Mouse (Mus musculus) lung, postnatal 0 days (tissue): ENCODE measurements around the gene Tubb4b. TPM values are rescaled to one million over a fixed set of nuclear protein-coding genes. Genes with fewer than 3 reads are reported as not detected.

Experiments
- ATAC-seq: fragments of 200-750 bp; cut with Nextera tagmentation; 2 replicates; pipeline ENCODE4 v1.8.0; 2017; ENCODE audit warnings: moderate library complexity
- DNase-seq: peaks from one replicate; pipeline ENCODE4 v3.0.0-alpha.2; 2016; ENCODE audit warnings: low spot score
- H3K27ac ChIP-seq: fragments of 300-500 bp; sonication (generic); 2 replicates; pipeline ENCODE4 v1.5.1; 2014; ENCODE audit warnings: antibody characterized with exemption, mild to moderate bottlenecking, low read length, mixed read lengths
- H3K27me3 ChIP-seq: fragments of 300-500 bp; sonication (generic); replicated peaks from 2 replicates; pipeline ENCODE4 v1.6.1; 2014; ENCODE audit warnings: low read length, mixed read lengths; ENCODE audit not compliant: insufficient read depth
- H3K36me3 ChIP-seq: fragments of 300-500 bp; sonication (generic); 2 replicates; pipeline ENCODE4 v1.6.1; 2014; ENCODE audit warnings: low read length, mixed read lengths; ENCODE audit not compliant: insufficient read depth
- H3K4me1 ChIP-seq: fragments of 300-500 bp; sonication (generic); 2 replicates; pipeline ENCODE4 v1.6.1; 2014; ENCODE audit warnings: antibody characterized with exemption, low read depth, low read length, mixed read lengths; ENCODE audit not compliant: insufficient read depth
- H3K4me2 ChIP-seq: fragments of 300-500 bp; sonication (generic); replicated peaks from 2 replicates; pipeline ENCODE4 v1.6.1; 2014; ENCODE audit warnings: low read depth, mild to moderate bottlenecking, low read length, moderate library complexity, mixed read lengths
- H3K4me3 ChIP-seq: fragments of 300-500 bp; sonication (generic); 2 replicates; pipeline ENCODE4 v1.5.1; 2014; ENCODE audit warnings: low read depth, low read length
- H3K9ac ChIP-seq: fragments of 300-500 bp; sonication (generic); replicated peaks from 2 replicates; pipeline ENCODE4 v1.6.1; 2014; ENCODE audit warnings: low read depth, mild to moderate bottlenecking
- H3K9me3 ChIP-seq: fragments of 300-500 bp; sonication (generic); 2 replicates; pipeline ENCODE4 v1.6.1; 2016; ENCODE audit warnings: low read length, mixed read lengths
- CTCF ChIP-seq: IDR thresholded peaks from 2 replicates; pipeline ENCODE4 v1.5.1; 2016; ENCODE audit warnings: antibody characterized with exemption, mild to moderate bottlenecking
- EP300 ChIP-seq: IDR thresholded peaks from 2 replicates; pipeline ENCODE4 v1.6.1; 2016; ENCODE audit warnings: antibody characterized with exemption, mild to moderate bottlenecking, control low read depth
- WGBS: fragments of 180-500 bp; shearing (Covaris S2); extraction: QIAGEN DNeasy Blood & Tissue Kit; methylation state at CpG from one replicate; pipeline ENCODE4 v1.1.7; 2014; 5-methylcytosine and 5-hydroxymethylcytosine counted together
- polyA plus RNA-seq: library from polyadenylated mRNA; unstranded; fragments of >200 nt; fragmentation: Nextera tagmentation; extraction: Ambion mirVana; gene quantifications from 2 replicates; pipeline ENCODE4 v1.2.1, GENCODE M21; 2015

Gene Tubb4b
- polyA plus RNA-seq, 1 experiment from 2014 or later, result 344 TPM

GRCm38 (mm10) chr2:25240723-25241437, 16.4 kb upstream of the Tubb4b start:
- no peaks in the 10 kb centered on the region for H3K36me3 ChIP-seq
- H3K4me3 ChIP-seq, result peak overlapping the region; percentile 44
- H3K4me1 ChIP-seq, result peaks cover 11% of the 10 kb centered on the region
- TF ChIP-seq EP300 (no peak; the same call in 1 of the 2 replicates), CTCF (no peak; the same call in 1 of the 2 replicates)
- WGBS, result 2% methylated on average over 29 of the region's 29 CpGs
- H3K9me3 ChIP-seq, result no peaks in the 10 kb centered on the region
- peak overlapping the region; percentile 16; the same call in 1 of the 2 replicates for H3K27ac ChIP-seq
- H3K4me2 ChIP-seq, result peak overlapping the region; percentile 79
- DNase-seq (peak; percentile 88), ATAC-seq (peak; percentile 85)
- peaks cover 9% of the 10 kb centered on the region; the same call in 1 of the 2 replicates for H3K27me3 ChIP-seq
- H3K9ac ChIP-seq, result no peak overlapping the region

GRCm38 (mm10) chr2:25240310-25240709, 15.8 kb upstream of the Tubb4b start:
- Histone ChIP-seq H3K4me1 (peaks cover 11% of the 10 kb centered on the region), H3K36me3 (no peaks in the 10 kb centered on the region), H3K4me2 (peak overlapping the region; percentile 79), H3K27ac (no peak overlapping the region), H3K27me3 (peaks cover 9% of the 10 kb centered on the region; the same call in 1 of the 2 replicates), H3K9ac (no peak overlapping the region), H3K4me3 (no peak overlapping the region), H3K9me3 (no peaks in the 10 kb centered on the region)
- ATAC-seq (no peak), DNase-seq (no peak)
- TF ChIP-seq CTCF (no peak), EP300 (no peak)
- WGBS, result 46% methylated on average over 8 of the region's 8 CpGs

GRCm38 (mm10) chr2:25239766-25240165, 15.3 kb upstream of the Tubb4b start:
- Histone ChIP-seq H3K9ac (no peak overlapping the region), H3K4me1 (peaks cover 11% of the 10 kb centered on the region), H3K36me3 (no peaks in the 10 kb centered on the region), H3K4me3 (no peak overlapping the region), H3K27me3 (peaks cover 9% of the 10 kb centered on the region; the same call in 1 of the 2 replicates), H3K9me3 (no peaks in the 10 kb centered on the region), H3K4me2 (no peak overlapping the region), H3K27ac (no peak overlapping the region)
- TF ChIP-seq EP300, result no peak
- no peak for TF ChIP-seq CTCF
- ATAC-seq, result no peak
- WGBS, result 77% methylated on average over 3 of the region's 3 CpGs
- no peak for DNase-seq

DNA sequence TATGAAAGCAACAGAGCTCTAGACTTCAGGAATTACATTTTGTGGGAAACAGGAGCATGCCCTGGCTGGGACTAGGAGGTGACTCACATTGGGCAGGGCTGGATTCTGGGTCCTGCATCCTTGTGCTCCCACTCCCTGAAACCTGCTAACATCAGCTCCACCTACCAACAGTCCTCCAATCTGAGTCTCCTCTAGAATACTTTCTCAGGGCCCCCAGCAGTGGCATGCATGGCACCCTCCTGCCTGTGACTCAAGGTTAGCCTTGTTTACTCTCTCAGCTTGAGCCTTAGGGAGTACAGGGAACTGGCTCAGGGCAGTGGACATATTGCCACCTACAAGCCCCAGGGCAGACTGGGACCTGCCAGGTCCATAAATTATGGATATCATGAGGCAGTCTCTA, 13.6 kb upstream of the Tubb4b start:
- no peak overlapping the region for H3K9ac ChIP-seq
- H3K4me1 ChIP-seq, result peaks cover 11% of the 10 kb centered on the region
- H3K27ac ChIP-seq, result peak overlapping the region; percentile 69
- H3K9me3 ChIP-seq, result no peaks in the 10 kb centered on the region
- peaks cover 9% of the 10 kb centered on the region; the same call in 1 of the 2 replicates for H3K27me3 ChIP-seq
- H3K4me3 ChIP-seq, result no peak overlapping the region
- H3K4me2 ChIP-seq, result no peak overlapping the region
- TF ChIP-seq CTCF, result no peak
- no peak; the same call in 1 of the 2 replicates for TF ChIP-seq EP300
- DNase-seq (peak; percentile 70), ATAC-seq (peak; percentile 43)
- H3K36me3 ChIP-seq, result no peaks in the 10 kb centered on the region

- Histone ChIP-seq H3K4me1 (peaks cover 11% of the 10 kb centered on the region), H3K9ac (no peak overlapping the region), H3K9me3 (no peaks in the 10 kb centered on the region), H3K4me3 (no peak overlapping the region), H3K4me2 (no peak overlapping the region), H3K27me3 (peaks cover 8% of the 10 kb centered on the region; the same call in 1 of the 2 replicates), H3K36me3 (no peaks in the 10 kb centered on the region), H3K27ac (peak overlapping the region; percentile 69)
- TF ChIP-seq CTCF, result no peak
- peak; percentile 25; the same call in 1 of the 2 replicates for TF ChIP-seq EP300
- WGBS, result 30% methylated on average over 4 of the region's 4 CpGs
- ATAC-seq (peak; percentile 56), DNase-seq (peak; percentile 81)
These were observed 13.0 kb upstream of the Tubb4b start for GRCm38 (mm10) chr2:25237522-25237921.

DNA sequence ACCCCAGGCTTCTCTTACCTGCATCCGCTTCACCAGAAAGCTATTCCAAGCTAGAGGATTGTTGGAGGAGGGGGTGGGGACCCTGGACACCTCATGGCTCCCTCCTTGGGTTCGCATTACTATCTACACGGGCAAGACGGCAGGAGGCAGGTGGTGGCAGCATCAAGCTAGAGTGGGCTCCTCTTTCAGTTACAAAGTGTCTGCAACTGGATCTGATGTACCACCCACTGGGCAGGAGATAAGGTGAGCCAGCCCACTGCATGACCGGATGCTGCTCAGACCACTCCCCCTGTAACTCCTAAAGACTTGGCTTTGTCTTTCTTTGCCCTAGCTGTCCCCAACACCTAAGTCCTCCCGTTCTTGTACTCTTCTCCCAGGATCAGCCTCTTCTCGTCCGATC, 12.1 kb upstream of the Tubb4b start, which contains the start of gene Rnf224:
TSS of gene Rnf224 (minus strand) at position 174 of the 400 bp plus-strand sequence.
- H3K4me3 ChIP-seq, result no peak within 1 kb of the TSS
- no peaks in the 10 kb centered on the region for H3K36me3 ChIP-seq
- H3K4me2 ChIP-seq, result no peak within 1 kb of the TSS
- H3K4me1 ChIP-seq, result peaks cover 7% of the 10 kb centered on the region; the same call in 1 of the 2 replicates
- TF ChIP-seq EP300 (no peak), CTCF (no peak)
- DNase-seq, result no peak
- peaks cover 3% of the 10 kb centered on the region; the same call in 1 of the 2 replicates for H3K27me3 ChIP-seq
- peak within 1 kb of the TSS; percentile 69; the same call in 1 of the 2 replicates for H3K27ac ChIP-seq
- H3K9ac ChIP-seq, result no peak within 1 kb of the TSS
- no peak for ATAC-seq
- no peaks in the 10 kb centered on the region for H3K9me3 ChIP-seq
- WGBS, result 21% methylated on average over 8 of the region's 8 CpGs
